Mouse (Mus musculus): ENCODE results near the gene Rwdd2a. TPM values are rescaled to one million over a fixed set of nuclear protein-coding genes. Genes with fewer than 3 reads are reported as not detected.

Gene Rwdd2a
- polyA plus RNA-seq, 1 experiment from 2014 or later, result 2.5 TPM

GRCm38 (mm10) chr9:86554641-86555040 is 17.1 kb upstream of the Rwdd2a start:
- Histone ChIP-seq H3K4me2 (no peak overlapping the region), H3K9me3 (ENCODE audit: control insufficient read depth, low read length) (no peaks in the 10 kb centered on the region), H3K36me3 (ENCODE audit: control insufficient read depth, insufficient read depth, low read length) (0 out of 2 replicates have a peak, but pooled peaks cover 5% of the 10 kb centered on the region), H3K9ac (ENCODE audit: low read depth, low read length) (no peak overlapping the region), H3K4me1 (replicated peaks; ENCODE audit: control insufficient read depth, insufficient read depth, low read length) (no peaks in the 10 kb centered on the region), H3K27me3 (replicated peaks; ENCODE audit: control insufficient read depth, insufficient read depth, low read length) (no peaks in the 10 kb centered on the region), H3K4me3 (ENCODE audit: low read depth, low read length) (no peak overlapping the region), H3K27ac (ENCODE audit: low read depth, low read length) (no peak overlapping the region)
- 88% methylated on average over 4 of the region's 4 CpGs for WGBS
- ATAC-seq (replicated peaks; ENCODE audit: low FRiP score) (no peak), DNase-seq (ENCODE audit: low spot score) (no peak)

- no peaks in the 10 kb centered on the region for H3K4me1 ChIP-seq (replicated peaks; ENCODE audit: control insufficient read depth, insufficient read depth, low read length)
- no peak for ATAC-seq (replicated peaks; ENCODE audit: low FRiP score)
- H3K27ac ChIP-seq (ENCODE audit: low read depth, low read length), result no peak overlapping the region
- H3K4me2 ChIP-seq, result no peak overlapping the region
- WGBS, result 82% methylated on average over 3 of the region's 3 CpGs
- no peak for DNase-seq (ENCODE audit: low spot score)
- no peak overlapping the region for H3K9ac ChIP-seq (ENCODE audit: low read depth, low read length)
- H3K36me3 ChIP-seq (ENCODE audit: control insufficient read depth, insufficient read depth, low read length), result peaks cover 14% of the 10 kb centered on the region
- no peaks in the 10 kb centered on the region for H3K27me3 ChIP-seq (replicated peaks; ENCODE audit: control insufficient read depth, insufficient read depth, low read length)
- H3K4me3 ChIP-seq (ENCODE audit: low read depth, low read length), result no peak overlapping the region
- H3K9me3 ChIP-seq (ENCODE audit: control insufficient read depth, low read length), result no peaks in the 10 kb centered on the region
Measured at GRCm38 (mm10) chr9:86560543-86560942, 11.2 kb upstream of the Rwdd2a start.

GRCm38 (mm10) chr9:86569314-86569910 is 2.4 kb upstream of the Rwdd2a start:
- Histone ChIP-seq H3K9ac (ENCODE audit: low read depth, low read length) (no peak overlapping the region), H3K4me2 (no peak overlapping the region), H3K4me3 (ENCODE audit: low read depth, low read length) (no peak overlapping the region), H3K27ac (ENCODE audit: low read depth, low read length) (no peak overlapping the region), H3K27me3 (replicated peaks; ENCODE audit: control insufficient read depth, insufficient read depth, low read length) (no peaks in the 10 kb centered on the region), H3K4me1 (replicated peaks; ENCODE audit: control insufficient read depth, insufficient read depth, low read length) (peaks cover 3% of the 10 kb centered on the region; the same call in 1 of the 2 replicates), H3K9me3 (ENCODE audit: control insufficient read depth, low read length) (no peaks in the 10 kb centered on the region), H3K36me3 (ENCODE audit: control insufficient read depth, insufficient read depth, low read length) (peaks cover under 1% of the 10 kb centered on the region)
- WGBS, result 79% methylated on average over 3 of the region's 3 CpGs
- DNase-seq (ENCODE audit: low spot score) (no peak), ATAC-seq (replicated peaks; ENCODE audit: low FRiP score) (no peak)

GRCm38 (mm10) chr9:86570261-86570890 is 1.4 kb upstream of the Rwdd2a start:
- H3K4me1 ChIP-seq (replicated peaks; ENCODE audit: control insufficient read depth, insufficient read depth, low read length), result peaks cover 3% of the 10 kb centered on the region; the same call in 1 of the 2 replicates
- no peak for ATAC-seq (replicated peaks; ENCODE audit: low FRiP score)
- no peak overlapping the region for H3K27ac ChIP-seq (ENCODE audit: low read depth, low read length)
- H3K4me2 ChIP-seq, result peak overlapping the region; percentile 100
- H3K9ac ChIP-seq (ENCODE audit: low read depth, low read length), result no peak overlapping the region
- no peaks in the 10 kb centered on the region for H3K9me3 ChIP-seq (ENCODE audit: control insufficient read depth, low read length)
- no peaks in the 10 kb centered on the region for H3K27me3 ChIP-seq (replicated peaks; ENCODE audit: control insufficient read depth, insufficient read depth, low read length)
- no peaks in the 10 kb centered on the region for H3K36me3 ChIP-seq (ENCODE audit: control insufficient read depth, insufficient read depth, low read length)
- 77% methylated on average over 10 of the region's 10 CpGs for WGBS
- H3K4me3 ChIP-seq (ENCODE audit: low read depth, low read length), result peak overlapping the region; percentile 78
- DNase-seq (ENCODE audit: low spot score), result no peak

GRCm38 (mm10) chr9:86570946-86571345 is 845 bp upstream of the Rwdd2a start:
- H3K9me3 ChIP-seq (ENCODE audit: control insufficient read depth, low read length), result no peaks in the 10 kb centered on the region
- 16% methylated on average over 8 of the region's 8 CpGs for WGBS
- H3K4me2 ChIP-seq, result peak overlapping the region; percentile 100
- H3K27me3 ChIP-seq (replicated peaks; ENCODE audit: control insufficient read depth, insufficient read depth, low read length), result no peaks in the 10 kb centered on the region
- H3K27ac ChIP-seq (ENCODE audit: low read depth, low read length), result no peak overlapping the region
- peak overlapping the region; percentile 78 for H3K4me3 ChIP-seq (ENCODE audit: low read depth, low read length)
- DNase-seq (ENCODE audit: low spot score), result no peak
- no peaks in the 10 kb centered on the region for H3K36me3 ChIP-seq (ENCODE audit: control insufficient read depth, insufficient read depth, low read length)
- ATAC-seq (replicated peaks; ENCODE audit: low FRiP score), result no peak
- H3K4me1 ChIP-seq (replicated peaks; ENCODE audit: control insufficient read depth, insufficient read depth, low read length), result peaks cover 3% of the 10 kb centered on the region; the same call in 1 of the 2 replicates
- H3K9ac ChIP-seq (ENCODE audit: low read depth, low read length), result no peak overlapping the region; the same call in 1 of the 2 replicates

- H3K9ac ChIP-seq (ENCODE audit: low read depth, low read length), result peak overlapping the region; percentile 51
- peak overlapping the region; percentile 78 for H3K4me3 ChIP-seq (ENCODE audit: low read depth, low read length)
- no peaks in the 10 kb centered on the region for H3K36me3 ChIP-seq (ENCODE audit: control insufficient read depth, insufficient read depth, low read length)
- H3K4me2 ChIP-seq, result peak overlapping the region; percentile 100
- ATAC-seq (replicated peaks; ENCODE audit: low FRiP score) (peak; percentile 42), DNase-seq (ENCODE audit: low spot score) (no peak)
- no peaks in the 10 kb centered on the region for H3K9me3 ChIP-seq (ENCODE audit: control insufficient read depth, low read length)
- peaks cover 3% of the 10 kb centered on the region; the same call in 1 of the 2 replicates for H3K4me1 ChIP-seq (replicated peaks; ENCODE audit: control insufficient read depth, insufficient read depth, low read length)
- H3K27me3 ChIP-seq (replicated peaks; ENCODE audit: control insufficient read depth, insufficient read depth, low read length), result no peaks in the 10 kb centered on the region
- H3K27ac ChIP-seq (ENCODE audit: low read depth, low read length), result no peak overlapping the region
- under 1% methylated on average over 23 of the region's 25 CpGs for WGBS
Measured at GRCm38 (mm10) chr9:86572196-86572595, 405 bp downstream of the Rwdd2a start.

- Histone ChIP-seq H3K4me3 (ENCODE audit: low read depth, low read length) (peak overlapping the region; percentile 78), H3K27ac (ENCODE audit: low read depth, low read length) (no peak overlapping the region), H3K9ac (ENCODE audit: low read depth, low read length) (peak overlapping the region; percentile 51; the same call in 1 of the 2 replicates), H3K4me2 (peak overlapping the region; percentile 100), H3K27me3 (replicated peaks; ENCODE audit: control insufficient read depth, insufficient read depth, low read length) (no peaks in the 10 kb centered on the region), H3K4me1 (replicated peaks; ENCODE audit: control insufficient read depth, insufficient read depth, low read length) (peaks cover 3% of the 10 kb centered on the region; the same call in 1 of the 2 replicates), H3K36me3 (ENCODE audit: control insufficient read depth, insufficient read depth, low read length) (no peaks in the 10 kb centered on the region), H3K9me3 (ENCODE audit: control insufficient read depth, low read length) (no peaks in the 10 kb centered on the region)
- DNase-seq (ENCODE audit: low spot score) (peak; percentile 74), ATAC-seq (replicated peaks; ENCODE audit: low FRiP score) (peak; percentile 32; the same call in 1 of the 2 replicates)
- WGBS, result 5% methylated on average over 13 of the region's 13 CpGs
Measured at GRCm38 (mm10) chr9:86572636-86573291, 973 bp downstream of the Rwdd2a start.

- Histone ChIP-seq H3K4me3 (ENCODE audit: low read depth, low read length) (no peak overlapping the region), H3K9me3 (ENCODE audit: control insufficient read depth, low read length) (no peaks in the 10 kb centered on the region), H3K27me3 (replicated peaks; ENCODE audit: control insufficient read depth, insufficient read depth, low read length) (no peaks in the 10 kb centered on the region), H3K9ac (ENCODE audit: low read depth, low read length) (no peak overlapping the region), H3K4me1 (replicated peaks; ENCODE audit: control insufficient read depth, insufficient read depth, low read length) (peaks cover 3% of the 10 kb centered on the region; the same call in 1 of the 2 replicates), H3K4me2 (no peak overlapping the region; the same call in 1 of the 2 replicates), H3K27ac (ENCODE audit: low read depth, low read length) (no peak overlapping the region), H3K36me3 (ENCODE audit: control insufficient read depth, insufficient read depth, low read length) (no peaks in the 10 kb centered on the region)
- DNase-seq (ENCODE audit: low spot score) (no peak), ATAC-seq (replicated peaks; ENCODE audit: low FRiP score) (no peak)
- WGBS, result 60% methylated on average over 20 of the region's 20 CpGs
Measured at GRCm38 (mm10) chr9:86573616-86574303, 2.0 kb downstream of the Rwdd2a start.
